Mouse (Mus musculus) kidney, embryonic 15.5 days (tissue): ENCODE results near the gene Ints11. TPM values are rescaled to one million over a fixed set of nuclear protein-coding genes. Genes with fewer than 3 reads are reported as not detected.

Experiments used
- ATAC-seq: fragments of 200-750 bp; cut with Nextera tagmentation; replicated peaks from 2 replicates; pipeline ENCODE4 v1.8.0; 2017; ENCODE audit warnings: moderate TSS enrichment; ENCODE audit not compliant: low FRiP score
- H3K27ac ChIP-seq: fragments of 300-500 bp; sonication (generic); 2 replicates; pipeline ENCODE4 v1.5.1; 2015; ENCODE audit warnings: mild to moderate bottlenecking, inconsistent platforms
- H3K27me3 ChIP-seq: fragments of 300-500 bp; sonication (generic); 2 replicates; pipeline ENCODE4 v1.6.1; 2015; ENCODE audit warnings: inconsistent platforms
- H3K36me3 ChIP-seq: fragments of 300-500 bp; sonication (generic); 2 replicates; pipeline ENCODE4 v1.6.1; 2015; ENCODE audit warnings: inconsistent platforms
- H3K4me1 ChIP-seq: fragments of 300-500 bp; sonication (generic); 2 replicates; pipeline ENCODE4 v1.6.1; 2015; ENCODE audit warnings: inconsistent platforms
- H3K4me2 ChIP-seq: fragments of 300-500 bp; sonication (generic); 2 replicates; pipeline ENCODE4 v1.6.1; 2015; ENCODE audit warnings: moderate library complexity, mild to moderate bottlenecking, inconsistent platforms
- H3K4me3 ChIP-seq: fragments of 300-500 bp; sonication (generic); replicated peaks from 2 replicates; pipeline ENCODE4 v1.5.1; 2015; ENCODE audit warnings: mild to moderate bottlenecking, inconsistent platforms
- H3K9ac ChIP-seq: fragments of 300-500 bp; sonication (generic); 2 replicates; pipeline ENCODE4 v1.6.1; 2015; ENCODE audit warnings: mild to moderate bottlenecking, inconsistent platforms
- H3K9me3 ChIP-seq: fragments of 300-500 bp; sonication (generic); replicated peaks from 2 replicates; pipeline ENCODE4 v1.6.1; 2016; ENCODE audit warnings: inconsistent platforms
- WGBS: fragments of 180-500 bp; shearing (Covaris S2); methylation state at CpG from one replicate; pipeline ENCODE4 v1.1.7; 2015; ENCODE audit warnings: mixed read lengths; 5-methylcytosine and 5-hydroxymethylcytosine counted together
- polyA plus RNA-seq: library from polyadenylated mRNA; unstranded; fragments of >200 nt; fragmentation: Nextera tagmentation; extraction: Ambion mirVana; gene quantifications from 2 replicates; pipeline ENCODE4 v1.2.1, GENCODE M21; 2015

Gene Ints11
- polyA plus RNA-seq, 1 experiment from 2014 or later, result 78.0 TPM

- Histone ChIP-seq H3K27ac (no peak overlapping the region), H3K9ac (0 out of 2 replicates have a peak overlapping the region, but pooled peaks have one; percentile 10), H3K4me3 (no peak overlapping the region), H3K9me3 (no peaks in the 10 kb centered on the region), H3K4me2 (no peak overlapping the region), H3K36me3 (peaks cover 19% of the 10 kb centered on the region), H3K4me1 (peaks cover 36% of the 10 kb centered on the region), H3K27me3 (no peaks in the 10 kb centered on the region)
- ATAC-seq, result no peak
- WGBS, result 96% methylated on average over 3 of the region's 3 CpGs
These were observed 19.4 kb upstream of the Ints11 start for GRCm38 (mm10) chr4:155849792-155850451.

- no peak overlapping the region for H3K9ac ChIP-seq
- H3K36me3 ChIP-seq, result peaks cover 34% of the 10 kb centered on the region
- WGBS, result 89% methylated on average over 3 of the region's 3 CpGs
- H3K27ac ChIP-seq, result no peak overlapping the region
- no peaks in the 10 kb centered on the region for H3K9me3 ChIP-seq
- peaks cover 35% of the 10 kb centered on the region for H3K4me1 ChIP-seq
- no peaks in the 10 kb centered on the region for H3K27me3 ChIP-seq
- H3K4me3 ChIP-seq, result no peak overlapping the region
- ATAC-seq, result no peak
- no peak overlapping the region for H3K4me2 ChIP-seq
These were observed 18.0 kb upstream of the Ints11 start for GRCm38 (mm10) chr4:155851368-155851767.

- 78% methylated on average over 2 of the region's 2 CpGs for WGBS
These were observed 17.4 kb upstream of the Ints11 start for GRCm38 (mm10) chr4:155851951-155852411.

GRCm38 (mm10) chr4:155853421-155853820 is 15.9 kb upstream of the Ints11 start:
- H3K4me1 ChIP-seq, result peaks cover 21% of the 10 kb centered on the region
- H3K27ac ChIP-seq, result no peak overlapping the region
- H3K36me3 ChIP-seq, result peaks cover 54% of the 10 kb centered on the region
- H3K4me2 ChIP-seq, result no peak overlapping the region
- H3K9me3 ChIP-seq, result no peaks in the 10 kb centered on the region
- no peak overlapping the region for H3K4me3 ChIP-seq
- no peak for ATAC-seq
- WGBS, result 90% methylated on average over 9 of the region's 9 CpGs
- H3K27me3 ChIP-seq, result no peaks in the 10 kb centered on the region
- H3K9ac ChIP-seq, result no peak overlapping the region

More at GRCm38 (mm10) chr4:155851951-155852411, 17.4 kb upstream of the Ints11 start:
- Histone ChIP-seq H3K27ac (no peak overlapping the region), H3K4me1 (peaks cover 29% of the 10 kb centered on the region), H3K9me3 (no peaks in the 10 kb centered on the region), H3K36me3 (peaks cover 40% of the 10 kb centered on the region), H3K9ac (no peak overlapping the region), H3K4me3 (no peak overlapping the region), H3K4me2 (no peak overlapping the region), H3K27me3 (no peaks in the 10 kb centered on the region)
- no peak for ATAC-seq

- ATAC-seq, result no peak
- peaks cover 64% of the 10 kb centered on the region for H3K36me3 ChIP-seq
- H3K4me2 ChIP-seq, result no peak overlapping the region
- no peak overlapping the region for H3K4me3 ChIP-seq
- no peak overlapping the region for H3K9ac ChIP-seq
- H3K27me3 ChIP-seq, result no peaks in the 10 kb centered on the region
- no peak overlapping the region for H3K27ac ChIP-seq
- H3K9me3 ChIP-seq, result no peaks in the 10 kb centered on the region
- WGBS, result 95% methylated on average over 12 of the region's 12 CpGs
- 0 out of 2 replicates have a peak, but pooled peaks cover 7% of the 10 kb centered on the region for H3K4me1 ChIP-seq
These were observed 14.4 kb upstream of the Ints11 start for GRCm38 (mm10) chr4:155854991-155855390.

GRCm38 (mm10) chr4:155856071-155856470 is 13.3 kb upstream of the Ints11 start:
- no peak for ATAC-seq
- Histone ChIP-seq H3K4me2 (no peak overlapping the region), H3K4me1 (0 out of 2 replicates have a peak, but pooled peaks cover 7% of the 10 kb centered on the region), H3K9me3 (no peaks in the 10 kb centered on the region), H3K4me3 (no peak overlapping the region), H3K27me3 (no peaks in the 10 kb centered on the region), H3K27ac (no peak overlapping the region), H3K9ac (no peak overlapping the region), H3K36me3 (peaks cover 73% of the 10 kb centered on the region)
- WGBS, result 96% methylated on average over 12 of the region's 12 CpGs

- no peak for ATAC-seq
- Histone ChIP-seq H3K27ac (no peak overlapping the region), H3K27me3 (no peaks in the 10 kb centered on the region), H3K9ac (no peak overlapping the region), H3K4me2 (no peak overlapping the region), H3K4me3 (no peak overlapping the region), H3K36me3 (peaks cover 78% of the 10 kb centered on the region), H3K9me3 (no peaks in the 10 kb centered on the region), H3K4me1 (no peaks in the 10 kb centered on the region)
- 80% methylated on average over 3 of the region's 3 CpGs for WGBS
These were observed 12.5 kb upstream of the Ints11 start for GRCm38 (mm10) chr4:155856881-155857280.

GRCm38 (mm10) chr4:155859318-155859717 is 10.0 kb upstream of the Ints11 start:
- Histone ChIP-seq H3K9ac (no peak overlapping the region), H3K27ac (no peak overlapping the region), H3K4me2 (no peak overlapping the region), H3K36me3 (peaks cover 65% of the 10 kb centered on the region), H3K4me1 (no peaks in the 10 kb centered on the region), H3K27me3 (no peaks in the 10 kb centered on the region), H3K4me3 (no peak overlapping the region), H3K9me3 (no peaks in the 10 kb centered on the region)
- WGBS, result 20% methylated on average over 13 of the region's 13 CpGs
- ATAC-seq, result peak; percentile 68

- no peaks in the 10 kb centered on the region for H3K9me3 ChIP-seq
- no peak for ATAC-seq
- no peak overlapping the region for H3K9ac ChIP-seq
- H3K27ac ChIP-seq, result no peak overlapping the region
- H3K27me3 ChIP-seq, result no peaks in the 10 kb centered on the region
- 88% methylated on average over 7 of the region's 7 CpGs for WGBS
- H3K36me3 ChIP-seq, result peaks cover 61% of the 10 kb centered on the region
- no peaks in the 10 kb centered on the region for H3K4me1 ChIP-seq
- no peak overlapping the region for H3K4me3 ChIP-seq
- no peak overlapping the region for H3K4me2 ChIP-seq
These were observed 7.6 kb upstream of the Ints11 start for GRCm38 (mm10) chr4:155861787-155862186.

GRCm38 (mm10) chr4:155863001-155863400 is 6.3 kb upstream of the Ints11 start, which contains the start of gene Tas1r3:
Gene Tas1r3 (minus strand): TSS chr4:155863362.
- Histone ChIP-seq H3K9ac (no peak within 1 kb of the TSS), H3K27ac (no peak within 1 kb of the TSS), H3K9me3 (no peaks in the 10 kb centered on the region), H3K4me3 (no peak within 1 kb of the TSS), H3K4me1 (no peaks in the 10 kb centered on the region), H3K27me3 (no peaks in the 10 kb centered on the region), H3K36me3 (peaks cover 51% of the 10 kb centered on the region), H3K4me2 (no peak within 1 kb of the TSS)
- WGBS, result 82% methylated on average over 5 of the region's 5 CpGs
- ATAC-seq, result no peak

GRCm38 (mm10) chr4:155868614-155869298 is 590 bp upstream of the Ints11 start:
- Histone ChIP-seq H3K4me1 (peaks cover 19% of the 10 kb centered on the region), H3K4me3 (peak overlapping the region; percentile 75), H3K27ac (peak overlapping the region; percentile 45; the same call in 1 of the 2 replicates), H3K27me3 (no peaks in the 10 kb centered on the region), H3K4me2 (peak overlapping the region; percentile 90), H3K36me3 (peaks cover 42% of the 10 kb centered on the region), H3K9ac (peak overlapping the region; percentile 81), H3K9me3 (no peaks in the 10 kb centered on the region)
- ATAC-seq, result peak; percentile 55
- 10% methylated on average over 22 of the region's 22 CpGs for WGBS

- no peak overlapping the region for H3K4me3 ChIP-seq
- peaks cover 19% of the 10 kb centered on the region for H3K4me1 ChIP-seq
- ATAC-seq, result no peak
- H3K4me2 ChIP-seq, result no peak overlapping the region
- no peak overlapping the region for H3K9ac ChIP-seq
- H3K36me3 ChIP-seq, result peaks cover 51% of the 10 kb centered on the region
- H3K27me3 ChIP-seq, result no peaks in the 10 kb centered on the region
- no peaks in the 10 kb centered on the region for H3K9me3 ChIP-seq
- no peak overlapping the region for H3K27ac ChIP-seq
- WGBS, result 91% methylated on average over 7 of the region's 7 CpGs
These were observed 2.1 kb downstream of the Ints11 start for GRCm38 (mm10) chr4:155871404-155871803.
